Mouse (Mus musculus) limb, embryonic 12.5 days (tissue): ENCODE data around the gene Tom1. TPM values are rescaled to one million over a fixed set of nuclear protein-coding genes. Genes with fewer than 3 reads are reported as not detected.
A peak's percentile ranks its signal among the peaks of the same experiment; 100 is the strongest.

Experiments used
- ATAC-seq: fragments of 200-750 bp; cut with Nextera tagmentation; 2 replicates; pipeline ENCODE4 v1.8.0; 2017; ENCODE audit warnings: low read depth, moderate TSS enrichment; ENCODE audit not compliant: insufficient number of reproducible peaks, insufficient read depth, low FRiP score, low TSS enrichment
- H3K27ac ChIP-seq: fragments of 300-500 bp; sonication (generic); 2 replicates; pipeline ENCODE4 v1.5.1; 2016; ENCODE audit warnings: mild to moderate bottlenecking, moderate library complexity
- H3K27me3 ChIP-seq: fragments of 300-500 bp; sonication (generic); 2 replicates; pipeline ENCODE4 v1.6.1; 2016; ENCODE audit warnings: mild to moderate bottlenecking, moderate library complexity
- H3K36me3 ChIP-seq: fragments of 300-500 bp; sonication (generic); 2 replicates; pipeline ENCODE4 v1.6.1; 2016; ENCODE audit warnings: mild to moderate bottlenecking, moderate library complexity
- H3K4me1 ChIP-seq: fragments of 300-500 bp; sonication (generic); replicated peaks from 2 replicates; pipeline ENCODE4 v1.6.1; 2016
- H3K4me2 ChIP-seq: fragments of 300-500 bp; sonication (generic); 2 replicates; pipeline ENCODE4 v1.6.1; 2016; ENCODE audit warnings: mild to moderate bottlenecking, moderate library complexity
- H3K4me3 ChIP-seq: fragments of 300-500 bp; sonication (generic); replicated peaks from 2 replicates; pipeline ENCODE4 v1.5.1; 2016; ENCODE audit warnings: mild to moderate bottlenecking
- H3K9ac ChIP-seq: fragments of 300-500 bp; sonication (generic); replicated peaks from 2 replicates; pipeline ENCODE4 v1.6.1; 2016; ENCODE audit warnings: mild to moderate bottlenecking, moderate library complexity
- H3K9me3 ChIP-seq: fragments of 300-500 bp; sonication (generic); 2 replicates; pipeline ENCODE4 v1.6.1; 2016; ENCODE audit warnings: mild to moderate bottlenecking, moderate library complexity
- WGBS: fragments of 180-500 bp; shearing (Covaris S2); methylation state at CpG from one replicate; pipeline ENCODE4 v1.1.7; 2016; 5-methylcytosine and 5-hydroxymethylcytosine counted together
- polyA plus RNA-seq: library from polyadenylated mRNA; unstranded; fragments of >200 nt; fragmentation: Nextera tagmentation; extraction: Ambion mirVana; gene quantifications from 2 replicates; pipeline ENCODE4 v1.2.1, GENCODE M21; 2016

Tom1 gene
- 29.1 and 31.4 TPM in 2 replicates for polyA plus RNA-seq

DNA sequence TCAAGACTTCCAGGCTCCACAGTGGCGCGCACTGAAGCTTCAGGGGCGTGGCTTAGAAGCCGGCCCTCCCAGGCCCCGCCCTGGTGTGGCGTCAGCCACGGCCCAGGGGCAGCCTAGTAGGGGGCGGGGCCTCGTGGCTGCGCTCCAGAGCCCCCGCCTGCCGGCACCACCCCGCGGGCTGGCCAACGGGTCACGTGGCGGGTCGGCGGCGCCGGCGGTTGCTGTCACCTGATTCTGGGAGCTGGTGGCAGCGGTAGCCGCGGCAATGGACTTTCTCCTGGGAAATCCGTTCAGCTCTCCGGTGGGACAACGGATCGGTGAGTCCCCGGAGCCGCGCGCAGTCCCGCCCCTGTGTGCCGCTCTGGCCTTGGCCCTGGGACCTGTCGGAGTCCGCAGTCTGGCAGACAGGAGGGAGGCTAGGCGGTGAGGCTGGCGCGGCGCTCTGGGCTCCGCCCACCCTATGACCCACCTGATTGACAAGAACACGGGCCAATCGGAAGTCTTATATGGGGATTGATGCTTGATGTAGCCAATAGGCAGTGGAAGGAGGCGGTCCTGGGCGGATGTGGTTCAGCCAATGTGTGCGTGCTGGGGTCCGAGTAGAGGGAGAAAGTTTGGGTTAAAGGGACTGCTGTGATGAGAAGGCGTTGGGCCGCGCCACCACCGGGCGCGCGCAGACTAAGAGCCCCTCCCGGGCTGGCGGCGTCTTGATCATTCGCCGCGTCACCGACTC is at the start of gene Tom1:
Tom1 (plus strand) TSS at position 195 of the 733 bp plus-strand sequence.
- Histone ChIP-seq H3K36me3 (peaks cover 26% of the 10 kb centered on the region), H3K27me3 (no peaks in the 10 kb centered on the region), H3K27ac (peak within 1 kb of the TSS; percentile 83), H3K4me1 (peaks cover 16% of the 10 kb centered on the region; the same call in 1 of the 2 replicates), H3K4me3 (peak within 1 kb of the TSS; percentile 59), H3K4me2 (peak within 1 kb of the TSS; percentile 70), H3K9ac (peak within 1 kb of the TSS; percentile 53), H3K9me3 (no peaks in the 10 kb centered on the region)
- under 1% methylated on average over 62 of the region's 62 CpGs for WGBS
- ATAC-seq = peak; percentile 99

DNA sequence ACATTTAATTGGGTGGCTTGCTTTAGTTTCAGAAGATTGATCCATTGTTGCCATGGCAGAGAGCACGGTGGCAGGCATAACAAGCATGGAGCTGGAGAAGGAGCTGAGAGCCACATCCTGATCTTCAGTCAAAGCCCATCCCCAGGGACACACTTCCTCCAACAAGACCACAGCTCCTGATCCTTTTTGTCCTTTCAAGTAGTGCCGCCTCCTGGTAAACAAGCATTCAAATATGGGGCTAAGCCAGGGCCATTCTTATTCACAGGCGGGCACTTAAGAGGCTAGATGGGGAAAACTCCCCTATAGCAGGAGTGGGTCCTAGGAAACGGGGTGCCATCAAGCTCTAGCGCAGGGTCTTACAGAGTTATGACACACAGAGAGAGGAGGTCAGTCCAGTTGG is 46.1 kb upstream of the Tom1 start:
- Histone ChIP-seq H3K9me3 (no peaks in the 10 kb centered on the region), H3K27ac (no peak overlapping the region), H3K9ac (no peak overlapping the region), H3K4me2 (no peak overlapping the region), H3K36me3 (no peaks in the 10 kb centered on the region), H3K4me3 (no peak overlapping the region), H3K4me1 (no peaks in the 10 kb centered on the region), H3K27me3 (peaks cover 3% of the 10 kb centered on the region; the same call in 1 of the 2 replicates)
- ATAC-seq = no peak
- 87% methylated on average over 5 of the region's 5 CpGs for WGBS

DNA sequence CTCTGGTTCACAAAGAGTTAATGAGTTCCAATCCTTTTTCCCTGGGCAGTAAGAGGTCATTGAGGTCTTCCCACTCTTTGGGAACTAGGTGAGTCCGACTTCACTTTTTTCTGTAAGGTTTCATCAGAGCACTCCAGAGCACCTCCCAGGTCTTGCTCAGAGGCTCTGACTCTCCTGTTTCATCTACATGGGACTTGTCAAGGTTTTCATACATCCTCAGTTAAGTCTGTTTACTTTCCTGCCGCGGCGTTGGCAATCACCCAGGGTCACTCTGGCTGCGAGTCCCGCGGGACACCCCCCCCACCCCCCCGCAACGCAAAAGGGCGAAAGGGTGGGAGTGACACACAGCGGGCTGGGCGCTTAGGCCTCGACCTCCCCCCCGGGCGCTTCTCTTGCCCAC is 43.5 kb upstream of the Tom1 start:
- no peak overlapping the region for H3K9ac ChIP-seq
- ATAC-seq = no peak
- peaks cover 3% of the 10 kb centered on the region; the same call in 1 of the 2 replicates for H3K27me3 ChIP-seq
- no peaks in the 10 kb centered on the region for H3K36me3 ChIP-seq
- peaks cover 5% of the 10 kb centered on the region; the same call in 1 of the 2 replicates for H3K4me1 ChIP-seq
- no peak overlapping the region for H3K4me3 ChIP-seq
- 24% methylated on average over 15 of the region's 15 CpGs for WGBS
- H3K4me2 ChIP-seq = no peak overlapping the region
- no peaks in the 10 kb centered on the region for H3K9me3 ChIP-seq
- no peak overlapping the region for H3K27ac ChIP-seq

DNA sequence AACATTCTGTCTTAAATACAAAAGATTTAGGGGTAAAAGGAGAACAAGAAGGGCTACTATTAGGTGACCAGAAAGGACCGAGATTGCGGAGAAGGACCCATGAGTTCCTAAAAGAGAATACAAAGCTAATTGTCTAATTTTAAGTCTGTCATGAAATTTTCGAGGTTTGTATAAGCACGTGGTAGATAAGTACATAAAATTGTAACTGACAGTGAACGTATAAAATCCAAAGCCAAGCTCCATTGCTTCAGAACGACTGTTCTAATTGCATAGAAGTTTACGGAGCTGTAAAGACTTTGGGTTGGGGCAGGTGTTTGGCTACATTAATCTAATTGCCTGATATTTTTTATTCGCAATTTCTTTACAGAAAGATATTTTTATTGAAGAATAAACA is 40.4 kb upstream of the Tom1 start, which contains the start of gene Hmgxb4:
Hmgxb4 (plus strand) TSS at position 276 of the 394 bp plus-strand sequence.
- Histone ChIP-seq H3K27me3 (peaks cover 3% of the 10 kb centered on the region; the same call in 1 of the 2 replicates), H3K4me3 (peak within 1 kb of the TSS; percentile 88), H3K9me3 (no peaks in the 10 kb centered on the region), H3K27ac (peak within 1 kb of the TSS; percentile 98), H3K36me3 (0 out of 2 replicates have a peak, but pooled peaks cover 5% of the 10 kb centered on the region), H3K4me1 (peaks cover 5% of the 10 kb centered on the region; the same call in 1 of the 2 replicates), H3K9ac (peak within 1 kb of the TSS; percentile 98), H3K4me2 (peak within 1 kb of the TSS; percentile 70)
- WGBS = 15% methylated on average over 8 of the region's 8 CpGs
- peak; percentile 21; the same call in 1 of the 2 replicates for ATAC-seq

DNA sequence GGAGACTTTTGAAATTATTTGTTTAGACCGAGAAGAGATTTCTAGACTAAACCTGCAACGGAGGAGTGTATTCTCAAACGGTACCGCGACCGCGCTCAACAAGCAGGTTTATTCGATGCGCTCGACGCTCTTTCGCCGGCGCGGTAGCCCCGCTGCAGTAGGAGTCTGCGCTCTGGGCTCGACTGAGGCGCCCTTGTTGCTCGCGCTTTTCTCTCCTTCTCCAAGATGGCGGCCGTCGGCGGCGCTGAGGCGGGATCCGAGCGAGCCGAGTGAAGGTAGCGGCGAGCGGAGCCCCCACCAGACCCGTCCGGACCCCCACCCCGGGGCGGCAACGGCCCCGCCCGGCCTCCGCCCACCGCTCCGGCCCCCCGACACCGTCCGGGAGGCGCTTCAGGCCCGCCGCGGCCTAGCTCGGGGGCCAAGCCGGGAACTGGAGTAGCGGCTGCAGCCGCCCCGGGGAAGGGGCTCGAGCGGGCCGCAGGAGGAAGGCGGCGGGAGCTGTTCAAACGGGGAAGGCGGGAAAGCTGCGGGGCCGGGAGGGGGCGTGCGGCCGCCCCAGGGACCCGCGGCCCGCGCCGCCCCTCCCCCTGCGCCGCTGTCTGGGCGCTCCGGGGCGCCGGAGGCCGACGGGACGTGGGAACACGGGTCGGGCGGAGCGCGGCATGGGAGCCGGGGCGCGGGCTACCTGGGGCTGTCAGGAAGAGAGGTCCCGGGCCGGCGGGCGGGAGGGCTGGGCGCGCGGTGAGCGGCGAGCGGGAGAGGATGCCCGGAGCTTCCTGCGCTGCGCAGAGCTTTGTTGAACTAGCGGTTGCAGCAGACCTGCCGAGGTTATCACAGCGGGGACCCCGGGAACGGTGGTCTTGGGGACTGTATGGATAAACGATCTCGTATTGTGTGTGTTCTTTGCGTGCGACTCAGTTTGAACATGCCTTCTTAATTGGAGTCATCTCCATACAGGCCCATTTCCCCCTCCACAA is 39.7 kb upstream of the Tom1 start:
- WGBS = under 1% methylated on average over 99 of the region's 111 CpGs
- H3K27me3 ChIP-seq = peaks cover 3% of the 10 kb centered on the region; the same call in 1 of the 2 replicates
- no peaks in the 10 kb centered on the region for H3K9me3 ChIP-seq
- peak overlapping the region; percentile 70 for H3K4me2 ChIP-seq
- H3K27ac ChIP-seq = peak overlapping the region; percentile 98
- peak overlapping the region; percentile 98 for H3K9ac ChIP-seq
- peak; percentile 90 for ATAC-seq
- H3K36me3 ChIP-seq = peaks cover 8% of the 10 kb centered on the region
- peaks cover 5% of the 10 kb centered on the region; the same call in 1 of the 2 replicates for H3K4me1 ChIP-seq
- peak overlapping the region; percentile 88 for H3K4me3 ChIP-seq

DNA sequence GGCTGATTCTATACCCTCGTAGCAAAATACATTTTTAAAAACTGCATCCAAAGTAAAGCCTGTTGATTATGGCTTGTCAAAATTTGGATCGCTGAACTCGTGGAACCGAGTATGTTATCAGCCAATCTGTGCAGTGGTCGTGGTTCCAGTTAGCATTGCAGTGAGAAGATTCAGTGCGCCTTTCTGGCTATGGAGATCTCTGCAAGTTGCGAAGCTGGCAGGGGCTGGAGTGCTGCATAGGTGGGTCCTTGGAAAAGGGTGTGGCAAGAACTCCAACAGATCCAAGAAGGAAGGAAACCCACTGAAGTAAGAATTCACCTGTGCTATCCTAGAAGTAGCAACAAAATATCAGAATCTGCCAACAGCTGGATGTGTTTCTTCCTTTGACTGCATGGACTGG is 39.0 kb upstream of the Tom1 start:
- H3K4me3 ChIP-seq = peak overlapping the region; percentile 88
- no peak for ATAC-seq
- H3K27me3 ChIP-seq = peaks cover 3% of the 10 kb centered on the region; the same call in 1 of the 2 replicates
- peak overlapping the region; percentile 98 for H3K9ac ChIP-seq
- H3K4me2 ChIP-seq = peak overlapping the region; percentile 70
- H3K4me1 ChIP-seq = peaks cover 5% of the 10 kb centered on the region; the same call in 1 of the 2 replicates
- H3K9me3 ChIP-seq = no peaks in the 10 kb centered on the region
- 7% methylated on average over 7 of the region's 7 CpGs for WGBS
- peak overlapping the region; percentile 98; the same call in 1 of the 2 replicates for H3K27ac ChIP-seq
- peaks cover 16% of the 10 kb centered on the region for H3K36me3 ChIP-seq

DNA sequence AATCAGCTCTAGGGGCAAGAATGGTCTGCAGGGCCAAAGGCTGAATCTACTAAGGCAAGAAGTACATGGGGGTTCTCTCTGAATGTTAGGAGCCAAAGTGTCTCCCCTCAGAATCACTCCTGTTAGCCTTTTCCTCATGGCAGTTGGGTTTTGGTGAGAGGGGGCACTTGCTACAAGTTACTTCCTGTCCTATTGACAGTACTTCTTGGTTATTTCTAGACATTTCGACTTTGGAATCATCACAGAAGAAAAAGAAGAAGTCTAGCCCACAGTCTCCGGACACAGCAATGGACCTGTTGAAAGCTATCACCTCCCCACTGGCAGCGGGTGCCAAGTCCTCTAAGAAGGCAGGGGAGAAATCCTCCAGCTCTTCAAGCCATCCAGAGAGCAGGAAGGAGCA is 33.1 kb upstream of the Tom1 start:
- no peaks in the 10 kb centered on the region for H3K4me1 ChIP-seq
- H3K36me3 ChIP-seq = peaks cover 64% of the 10 kb centered on the region
- no peak overlapping the region for H3K9ac ChIP-seq
- no peak overlapping the region for H3K27ac ChIP-seq
- ATAC-seq = no peak
- no peak overlapping the region for H3K4me2 ChIP-seq
- H3K9me3 ChIP-seq = no peaks in the 10 kb centered on the region
- H3K27me3 ChIP-seq = no peaks in the 10 kb centered on the region
- WGBS = 93% methylated on average over 3 of the region's 3 CpGs
- H3K4me3 ChIP-seq = no peak overlapping the region

DNA sequence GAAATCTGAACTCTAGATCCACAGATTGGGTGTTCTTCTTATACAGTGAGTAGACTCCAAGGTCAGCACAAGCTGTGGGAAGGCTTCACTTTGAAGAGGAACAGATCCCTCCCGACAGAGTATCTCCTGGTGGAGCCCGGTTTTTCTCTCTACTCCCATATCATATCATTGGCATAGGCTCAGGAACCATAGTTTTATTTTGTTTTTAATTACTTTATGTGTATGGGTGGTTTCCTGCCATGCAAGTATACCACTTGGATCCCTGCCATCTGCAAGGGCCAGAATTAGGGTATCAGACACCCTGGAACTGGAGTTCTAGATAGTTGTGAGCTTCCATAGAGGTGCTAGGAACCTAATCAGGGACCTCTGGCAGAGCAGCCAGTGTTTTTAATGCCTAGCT is 24.7 kb upstream of the Tom1 start:
- H3K27me3 ChIP-seq = no peaks in the 10 kb centered on the region
- 92% methylated on average over 2 of the region's 2 CpGs for WGBS
- H3K9ac ChIP-seq = no peak overlapping the region
- peaks cover 64% of the 10 kb centered on the region for H3K36me3 ChIP-seq
- H3K4me2 ChIP-seq = no peak overlapping the region
- H3K27ac ChIP-seq = no peak overlapping the region
- H3K9me3 ChIP-seq = no peaks in the 10 kb centered on the region
- H3K4me1 ChIP-seq = no peaks in the 10 kb centered on the region
- H3K4me3 ChIP-seq = no peak overlapping the region
- no peak for ATAC-seq

DNA sequence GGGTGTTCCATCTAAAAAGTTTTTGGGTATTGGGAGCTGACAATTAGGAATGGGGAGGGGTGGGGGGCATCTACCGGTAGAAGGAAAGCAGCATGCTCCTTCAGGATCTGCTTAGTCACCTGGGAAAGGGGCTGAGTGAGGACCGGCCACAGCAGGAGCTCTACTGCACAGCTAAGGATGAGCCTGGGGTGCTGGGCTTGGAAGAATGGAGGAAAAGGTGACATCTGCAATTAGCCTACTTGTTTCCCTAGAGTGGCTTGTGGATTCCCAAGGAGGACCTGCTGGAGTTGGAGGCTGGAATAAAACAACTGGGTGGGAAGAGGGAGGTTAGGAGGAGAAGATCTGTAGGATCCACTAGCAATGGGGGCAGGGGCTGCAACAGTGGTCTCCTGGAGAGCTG is 19.9 kb upstream of the Tom1 start:
- H3K27me3 ChIP-seq = no peaks in the 10 kb centered on the region
- H3K9ac ChIP-seq = no peak overlapping the region
- no peak overlapping the region for H3K4me2 ChIP-seq
- no peak overlapping the region for H3K4me3 ChIP-seq
- no peak for ATAC-seq
- WGBS = 40% methylated on average over 2 of the region's 2 CpGs
- H3K27ac ChIP-seq = no peak overlapping the region
- no peaks in the 10 kb centered on the region for H3K9me3 ChIP-seq
- H3K36me3 ChIP-seq = peaks cover 38% of the 10 kb centered on the region
- 0 out of 2 replicates have a peak, but pooled peaks cover 5% of the 10 kb centered on the region for H3K4me1 ChIP-seq

DNA sequence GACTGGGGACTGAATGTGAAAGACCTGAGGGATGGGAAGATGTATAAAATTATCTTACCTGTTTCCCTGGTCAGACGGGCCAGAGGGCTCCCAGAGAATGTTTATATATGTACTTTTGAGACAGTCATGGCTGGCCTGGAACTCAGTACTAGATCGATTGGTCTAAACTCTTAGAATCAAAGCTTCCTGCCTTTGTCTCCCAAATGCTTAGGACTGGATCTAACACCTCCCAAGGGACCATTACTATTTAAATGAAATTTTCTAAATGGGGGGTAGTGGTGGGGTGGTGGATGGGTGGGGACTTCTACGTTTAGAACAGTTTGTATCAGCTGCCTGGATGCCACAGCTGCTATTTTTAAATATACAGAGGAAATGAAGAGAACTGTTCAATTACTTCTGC is 19.5 kb upstream of the Tom1 start:
- no peak for ATAC-seq
- Histone ChIP-seq H3K4me2 (no peak overlapping the region), H3K27me3 (no peaks in the 10 kb centered on the region), H3K27ac (no peak overlapping the region), H3K4me3 (no peak overlapping the region), H3K4me1 (0 out of 2 replicates have a peak, but pooled peaks cover 7% of the 10 kb centered on the region), H3K9ac (no peak overlapping the region), H3K9me3 (no peaks in the 10 kb centered on the region), H3K36me3 (peaks cover 33% of the 10 kb centered on the region)
- 83% methylated on average over 3 of the region's 3 CpGs for WGBS

DNA sequence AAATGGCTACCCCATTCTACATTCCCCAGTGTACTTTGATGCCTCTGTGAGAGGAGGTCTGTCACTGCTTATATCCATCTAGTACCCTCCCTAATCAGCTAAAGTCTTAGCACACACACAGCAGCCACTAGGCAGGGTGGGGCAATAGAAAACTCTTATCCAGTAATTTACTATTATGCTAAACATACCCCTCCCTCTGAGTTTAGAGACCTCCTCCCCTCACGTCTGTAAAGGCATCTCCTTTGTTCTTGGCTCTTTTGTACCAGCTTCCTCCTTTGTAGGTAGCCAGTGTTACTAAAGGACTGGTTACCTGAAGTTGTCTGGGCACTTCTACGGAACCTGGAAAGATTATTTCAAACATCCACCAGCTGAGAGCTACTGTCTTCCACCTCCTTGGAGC is 17.5 kb upstream of the Tom1 start:
- no peak overlapping the region for H3K4me3 ChIP-seq
- 59% methylated on average over 2 of the region's 2 CpGs for WGBS
- peaks cover 29% of the 10 kb centered on the region; the same call in 1 of the 2 replicates for H3K36me3 ChIP-seq
- no peak overlapping the region for H3K27ac ChIP-seq
- no peak overlapping the region for H3K4me2 ChIP-seq
- no peak overlapping the region for H3K9ac ChIP-seq
- no peaks in the 10 kb centered on the region for H3K27me3 ChIP-seq
- 0 out of 2 replicates have a peak, but pooled peaks cover 7% of the 10 kb centered on the region for H3K4me1 ChIP-seq
- H3K9me3 ChIP-seq = no peaks in the 10 kb centered on the region
- ATAC-seq = no peak
